Mouse (Mus musculus): ENCODE results near the gene Abi1.
A peak's percentile ranks its signal among the peaks of the same experiment; 100 is the strongest.
"Not testable (repeated sequence)": the region's sequence is repeated elsewhere in the genome, so short reads cannot be mapped to it uniquely, and the experiment has no call there.

Abi1 gene

GRCm38 (mm10) chr2:22961681-22962080, 78.4 kb downstream of the Abi1 start:
- DNase-seq (ENCODE audit: low spot score), result no peak

- no peak for DNase-seq (ENCODE audit: low spot score)
Observed at GRCm38 (mm10) chr2:22957415-22957814, 82.6 kb downstream of the Abi1 start.

- DNase-seq (ENCODE audit: low spot score), result no peak
Observed at GRCm38 (mm10) chr2:22955914-22956313, 84.1 kb downstream of the Abi1 start.

- no peak for DNase-seq (ENCODE audit: low spot score)
Observed at GRCm38 (mm10) chr2:22954278-22954677, 85.8 kb downstream of the Abi1 start.

- no peak for DNase-seq (ENCODE audit: low spot score)
Observed at GRCm38 (mm10) chr2:22949956-22950355, 90.1 kb downstream of the Abi1 start.

- no peak for DNase-seq (ENCODE audit: low spot score)
Observed at GRCm38 (mm10) chr2:22933556-22933955, 106.5 kb downstream of the Abi1 start.

GRCm38 (mm10) chr2:22928259-22928658, 111.8 kb downstream of the Abi1 start:
- DNase-seq (ENCODE audit: low spot score), result no peak

GRCm38 (mm10) chr2:22925911-22926310, 114.1 kb downstream of the Abi1 start:
- not testable (repeated sequence) for DNase-seq (ENCODE audit: low spot score)

- DNase-seq (ENCODE audit: low spot score), result no peak
Observed at GRCm38 (mm10) chr2:22918651-22919050, 121.4 kb downstream of the Abi1 start.

GRCm38 (mm10) chr2:22914421-22914820, 125.6 kb downstream of the Abi1 start:
- DNase-seq (ENCODE audit: low spot score), result no peak

- DNase-seq (ENCODE audit: low spot score), result no peak
Observed at GRCm38 (mm10) chr2:22903947-22904346, 136.1 kb downstream of the Abi1 start.

- DNase-seq (ENCODE audit: low spot score), result peak; percentile 94
Observed at GRCm38 (mm10) chr2:22895282-22896273, 144.5 kb downstream of the Abi1 start, which contains the start of gene Pdss1. Pdss1 (plus strand) TSS chr2:22895522.

- DNase-seq (ENCODE audit: low spot score), result no peak
Observed at GRCm38 (mm10) chr2:22894932-22895281, 145.1 kb downstream of the Abi1 start.

Data from testis, postnatal 14 days (tissue).